Mouse (Mus musculus) olfactory bulb, adult 2 months (tissue): ENCODE results near the gene Hmgn1.

ENCODE experiments used
- CTCF ChIP-seq: fragments of 200-500 bp; IDR thresholded peaks from 2 replicates; pipeline ENCODE4 v1.5.1; 2012; ENCODE audit warnings: low read depth, mild to moderate bottlenecking, low read length, moderate library complexity; ENCODE audit not compliant: insufficient read depth
- POLR2A ChIP-seq: fragments of 200-500 bp; IDR thresholded peaks from 2 replicates; pipeline ENCODE4 v1.6.1; 2012; ENCODE audit warnings: mild to moderate bottlenecking, low read depth, low read length, moderate library complexity; ENCODE audit not compliant: insufficient read depth

GRCm38 (mm10) chr16:96112769-96113168 lies 14.8 kb downstream of the Hmgn1 start:
- no peak for TF ChIP-seq CTCF
- TF ChIP-seq POLR2A, result no peak
